Mouse (Mus musculus) left cerebral cortex, adult 9 months (tissue): ENCODE measurements around the gene Zfp11.

ENCODE experiments used
- DNase-seq, 2 experiments: peaks; one replicate each; pipeline ENCODE4 v3.0.0; 2022; ENCODE audit warnings: low spot score in 2 of 2

The Zfp11 gene

GRCm38 (mm10) chr5:129611060-129611459 lies 58.8 kb downstream of the Zfp11 start:
- peak in 1 of 2 experiments; percentile 83 for DNase-seq

- no peak for DNase-seq
Measured at GRCm38 (mm10) chr5:129607476-129607875, 62.4 kb downstream of the Zfp11 start.
